Mouse (Mus musculus): ENCODE measurements around the gene Pank3.

GRCm38 (mm10) chr11:35744571-35744970, 24.7 kb upstream of the Pank3 start:
- TF ChIP-seq MAX (IDR thresholded peaks at IDR 0.05; ENCODE audit: low read length) (no peak), CTCF (conservative IDR thresholded peaks at IDR 0.05 in 1 of 2, IDR thresholded peaks at IDR 0.05 in 1 of 2; ENCODE audit: low read depth in 2 of 2, low read length in 2 of 2) (no peak), EP300 (IDR thresholded peaks at IDR 0.05; ENCODE audit: low read length) (no peak), POLR2A (IDR thresholded peaks at IDR 0.05; ENCODE audit: low read depth, low read length) (no peak), GABPA (IDR thresholded peaks at IDR 0.05; ENCODE audit: insufficient replicate concordance, low read depth, low read length) (no peak)
